Mouse (Mus musculus): Measurements from ENCODE around the gene Rmnd5a. TPM values are rescaled to one million over a fixed set of nuclear protein-coding genes. Genes with fewer than 3 reads are reported as not detected.
"Not testable (repeated sequence)": the region's sequence is repeated elsewhere in the genome, so short reads cannot be mapped to it uniquely, and the experiment has no call there.

Rmnd5a gene
- total and polyA plus RNA-seq, 3 experiments: 22.6 to 497 (median 23.3) TPM

DNA sequence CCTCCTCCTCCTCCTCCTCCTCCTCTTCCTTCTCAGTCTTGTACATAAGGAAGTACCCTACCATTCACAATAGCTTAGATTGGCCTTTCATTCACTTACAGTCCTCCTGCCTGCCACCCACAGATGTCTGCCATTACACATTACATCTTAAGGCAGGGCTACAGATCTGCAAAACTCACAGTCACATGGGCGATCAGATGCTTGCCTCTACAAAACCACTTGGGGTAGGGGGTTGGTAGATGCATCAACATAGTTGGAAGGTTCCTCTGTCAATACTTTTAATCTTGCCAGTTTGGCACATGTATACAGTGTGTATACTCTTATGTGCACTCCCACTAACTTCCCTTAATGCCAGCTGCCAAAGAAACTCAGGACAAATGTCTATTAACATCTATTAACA lies 39.7 kb upstream of the Rmnd5a start:
- no peaks in the 10 kb centered on the region for H3K27me3 ChIP-seq (ENCODE audit: control insufficient read depth in 1 of 2, insufficient read depth in 2 of 2, low read length in 2 of 2)
- peaks cover 0 to 4% of the 10 kb centered on the region in 2 experiments; a peak in 2 of 4 replicates for H3K36me3 ChIP-seq (ENCODE audit: control insufficient read depth in 1 of 2, insufficient read depth in 2 of 2, low read length in 2 of 2)
- no peaks in the 10 kb centered on the region for H3K9me3 ChIP-seq (replicated peaks; ENCODE audit: insufficient read depth, low read length)
- TF ChIP-seq SIN3A (IDR thresholded peaks at IDR 0.05; ENCODE audit: low read length) (no peak), USF2 (IDR thresholded peaks at IDR 0.05; ENCODE audit: borderline replicate concordance in 1 of 2, insufficient read depth in 1 of 2, low read depth in 1 of 2, low read length in 2 of 2) (no peak), SMC3 (IDR thresholded peaks at IDR 0.05; ENCODE audit: low read depth, low read length) (no peak), POLR2AphosphoS5 (IDR thresholded peaks at IDR 0.05; ENCODE audit: borderline replicate concordance, low read depth, low read length) (no peak), HCFC1 (IDR thresholded peaks at IDR 0.05; ENCODE audit: low read depth, low read length) (no peak), USF1 (IDR thresholded peaks at IDR 0.05; ENCODE audit: low read depth, low read length) (peak; percentile 52; the same call in 1 of the 2 replicates)
- peak overlapping the region; percentile 59 for H3K9ac ChIP-seq (ENCODE audit: control insufficient read depth, low read depth, low read length, poor library complexity, severe bottlenecking)
- H3K4me3 ChIP-seq (ENCODE audit: control insufficient read depth in 1 of 2, insufficient read depth in 1 of 2, low read depth in 2 of 2, low read length in 2 of 2): peak overlapping the region; percentile 18 to 45; a peak in 3 of 4 replicates
- peak; percentile 55 for DNase-seq (ENCODE audit: low read depth, low spot score)
- H3K27ac ChIP-seq (ENCODE audit: control insufficient read depth, low read depth, low read length): peak overlapping the region; percentile 86
- peaks cover 4 to 12% of the 10 kb centered on the region in 2 experiments; a peak in 3 of 4 replicates for H3K4me1 ChIP-seq (ENCODE audit: control insufficient read depth in 1 of 2, insufficient read depth in 2 of 2, low read length in 2 of 2)
- no peaks in the 10 kb centered on the region for H3K79me2 ChIP-seq (ENCODE audit: control insufficient read depth, insufficient read depth, low read length, poor library complexity)

DNA sequence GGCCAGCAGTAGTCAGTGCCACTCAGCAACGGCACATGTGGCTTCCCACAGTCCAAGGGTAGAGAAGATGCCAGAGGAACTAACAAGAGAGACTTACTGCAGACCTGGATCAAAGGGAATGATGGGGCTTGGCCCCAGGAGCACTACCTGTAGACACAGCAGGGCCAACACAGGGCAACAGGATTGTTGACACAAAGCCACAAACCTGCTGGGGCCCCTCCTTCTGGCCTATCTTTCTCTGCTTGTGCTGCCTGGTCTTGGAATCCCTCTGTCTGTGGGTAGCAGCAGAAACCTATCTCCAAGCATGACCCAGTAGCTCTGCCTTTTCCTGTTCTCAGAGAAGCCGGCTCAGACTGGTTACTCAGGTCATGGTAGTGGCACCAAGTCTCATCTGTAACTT lies 39.2 kb upstream of the Rmnd5a start:
- peak overlapping the region; percentile 59 for H3K9ac ChIP-seq (ENCODE audit: control insufficient read depth, low read depth, low read length, poor library complexity, severe bottlenecking)

DNA sequence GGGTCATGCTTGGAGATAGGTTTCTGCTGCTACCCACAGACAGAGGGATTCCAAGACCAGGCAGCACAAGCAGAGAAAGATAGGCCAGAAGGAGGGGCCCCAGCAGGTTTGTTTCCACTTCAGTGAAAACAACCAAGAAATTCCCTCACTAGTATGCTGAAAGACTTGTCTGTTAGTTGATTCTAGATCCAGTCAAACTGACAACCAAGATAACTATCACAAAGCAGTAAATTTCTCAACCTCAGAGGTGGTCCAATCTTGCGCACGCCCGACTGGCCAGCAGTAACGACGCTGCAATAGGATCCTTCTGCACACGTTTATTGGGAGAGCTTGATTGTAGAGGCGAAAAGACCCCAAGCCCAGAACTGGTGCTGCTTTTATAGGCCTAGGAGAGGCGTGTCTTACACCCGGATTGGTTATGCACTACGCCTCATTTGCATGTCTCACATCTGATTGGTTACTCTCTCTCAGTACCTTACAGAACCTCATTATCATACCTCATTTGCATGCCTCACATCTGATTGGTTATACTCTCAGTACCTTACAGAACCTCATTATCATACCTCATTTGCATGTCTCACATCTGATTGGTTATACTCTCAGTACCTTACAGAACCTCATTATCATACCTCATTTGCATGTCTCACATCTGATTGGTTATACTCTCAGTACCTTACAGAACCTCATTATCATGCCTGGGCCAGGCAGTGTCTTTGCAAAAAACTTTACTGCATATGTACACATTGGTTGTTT lies 38.6 kb upstream of the Rmnd5a start:
- peak; percentile 63 for DNase-seq (ENCODE audit: low read depth, low spot score)
- TF ChIP-seq MYC (IDR thresholded peaks at IDR 0.05; ENCODE audit: low read depth, low read length) (0 out of 2 replicates have a peak, but pooled peaks have one; percentile 29), NELFE (IDR thresholded peaks at IDR 0.05; ENCODE audit: low read depth, low read length) (0 out of 2 replicates have a peak, but pooled peaks have one; percentile 35), POLR2A (IDR thresholded peaks at IDR 0.05; ENCODE audit: control insufficient read depth in 1 of 2, insufficient read depth in 1 of 2, low read depth in 1 of 2, low read length in 2 of 2, poor library complexity in 1 of 2) (peak in 1 of 2 experiments; percentile 7; a peak in 1 of 4 replicates), TBP (IDR thresholded peaks at IDR 0.05; ENCODE audit: low read depth, low read length) (peak; percentile 71)
- peak overlapping the region; percentile 86 for H3K27ac ChIP-seq (ENCODE audit: control insufficient read depth, low read depth, low read length)

More for the DNA sequence above, 39.2 kb upstream of the Rmnd5a start:
- not testable (repeated sequence) for H3K36me3 ChIP-seq (ENCODE audit: control insufficient read depth in 1 of 2, insufficient read depth in 2 of 2, low read length in 2 of 2); H3K9me3 ChIP-seq (replicated peaks; ENCODE audit: insufficient read depth, low read length); H3K79me2 ChIP-seq (ENCODE audit: control insufficient read depth, insufficient read depth, low read length, poor library complexity); H3K27me3 ChIP-seq (ENCODE audit: control insufficient read depth in 1 of 2, insufficient read depth in 2 of 2, low read length in 2 of 2)
- DNase-seq (ENCODE audit: low read depth, low spot score): peak; percentile 81
- Histone ChIP-seq H3K4me3 (ENCODE audit: control insufficient read depth in 1 of 2, insufficient read depth in 1 of 2, low read depth in 2 of 2, low read length in 2 of 2) (peak overlapping the region in 1 of 2 experiments; percentile 45; a peak in 2 of 4 replicates), H3K4me1 (ENCODE audit: control insufficient read depth in 1 of 2, insufficient read depth in 2 of 2, low read length in 2 of 2) (peaks cover 4 to 12% of the 10 kb centered on the region in 2 experiments; a peak in 3 of 4 replicates), H3K27ac (ENCODE audit: control insufficient read depth, low read depth, low read length) (peak overlapping the region; percentile 86)
- 0 out of 4 replicates have a peak, but pooled peaks of 1 of the 2 experiments have one; percentile 44 for TF ChIP-seq POLR2A (IDR thresholded peaks at IDR 0.05; ENCODE audit: control insufficient read depth in 1 of 2, insufficient read depth in 1 of 2, low read depth in 1 of 2, low read length in 2 of 2, poor library complexity in 1 of 2)

More for the DNA sequence above, 38.6 kb upstream of the Rmnd5a start:
- not testable (repeated sequence) for H3K79me2 ChIP-seq (ENCODE audit: control insufficient read depth, insufficient read depth, low read length, poor library complexity); H3K4me3 ChIP-seq (ENCODE audit: control insufficient read depth in 1 of 2, insufficient read depth in 1 of 2, low read depth in 2 of 2, low read length in 2 of 2); H3K36me3 ChIP-seq (ENCODE audit: control insufficient read depth in 1 of 2, insufficient read depth in 2 of 2, low read length in 2 of 2); H3K9me3 ChIP-seq (replicated peaks; ENCODE audit: insufficient read depth, low read length); H3K27me3 ChIP-seq (ENCODE audit: control insufficient read depth in 1 of 2, insufficient read depth in 2 of 2, low read length in 2 of 2)
- Histone ChIP-seq H3K4me1 (ENCODE audit: control insufficient read depth in 1 of 2, insufficient read depth in 2 of 2, low read length in 2 of 2) (peaks cover 4 to 12% of the 10 kb centered on the region in 2 experiments; a peak in 3 of 4 replicates), H3K9ac (ENCODE audit: control insufficient read depth, low read depth, low read length, poor library complexity, severe bottlenecking) (peak overlapping the region; percentile 59)
